Mouse (Mus musculus) left cerebral cortex, postnatal 10 days (tissue): ENCODE results near the gene Mitf. TPM values are rescaled to one million over a fixed set of nuclear protein-coding genes. Genes with fewer than 3 reads are reported as not detected.
A peak's percentile ranks its signal among the peaks of the same experiment; 100 is the strongest.

Experiments used
- DNase-seq, 2 experiments: peaks; one replicate each; pipeline ENCODE4 v3.0.0; 2021 to 2022; ENCODE audit warnings: low spot score in 2 of 2, mixed read lengths in 1 of 2; ENCODE audit errors: extremely low spot score in 1 of 2
- intact Hi-C: fragments of 180-260 bp; cut with DNase I; formaldehyde crosslinking; loops from one replicate; pipeline ENCODE4 v1.15.1; 2025
- total RNA-seq, 2 experiments: library from RNA; stranded (reverse); gene quantifications; 2 replicates each; pipeline ENCODE4 v1.2.3; 2021

Gene Mitf
- total RNA-seq, 2 experiments from 2014 or later, result 3.2 to 3.6 TPM

- intact Hi-C loops, result no loop called here
- DNase-seq, result no peak
These were observed 178.8 kb downstream of the Mitf start for GRCm38 (mm10) chr6:97985658-97986057.

DNA sequence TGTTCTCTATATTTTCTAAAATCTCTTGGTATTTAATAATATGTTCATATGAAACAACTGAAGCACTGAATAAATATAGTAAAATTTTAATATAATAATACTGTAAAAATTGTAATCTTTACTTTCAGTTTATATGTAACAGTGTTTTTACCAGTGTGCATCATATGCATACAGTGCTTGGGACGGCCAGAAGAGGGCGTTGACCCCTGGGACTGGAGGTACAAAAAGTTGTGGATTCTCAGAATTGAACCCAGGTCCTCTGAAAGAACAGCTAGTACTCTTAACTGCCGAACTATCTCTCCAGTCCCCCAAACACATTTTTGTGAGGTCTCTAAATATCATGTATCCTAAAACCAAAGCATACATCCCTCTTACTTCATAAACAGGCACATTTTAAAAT lies 179.6 kb downstream of the Mitf start:
- intact Hi-C loops, result no loop called here
- DNase-seq, result no peak

DNA sequence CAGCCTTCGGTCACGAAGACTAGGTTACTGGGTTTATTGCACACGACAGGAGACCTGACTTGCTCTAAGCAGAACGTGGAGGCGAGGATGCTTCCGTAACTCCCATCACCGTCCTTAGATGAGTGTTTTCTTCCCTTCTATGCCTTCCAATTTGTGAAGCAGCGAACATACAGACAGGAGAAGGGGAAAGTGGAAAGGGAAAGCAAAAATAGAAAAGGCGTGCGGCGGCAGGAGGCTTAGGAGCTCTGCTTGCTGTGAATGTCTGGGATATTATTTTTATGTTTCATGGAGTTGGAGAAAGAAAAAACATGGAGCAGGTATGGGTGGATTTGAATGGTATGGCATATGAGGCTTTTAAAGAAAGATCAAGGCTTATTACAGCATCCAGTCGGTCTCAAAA lies 186.7 kb downstream of the Mitf start:
- intact Hi-C loops, result no loop called here
- DNase-seq, result no peak

- DNase-seq, result no peak
- intact Hi-C loops, result no loop called here
These were observed 188.9 kb downstream of the Mitf start for GRCm38 (mm10) chr6:97995606-97996307.

GRCm38 (mm10) chr6:98001551-98001950 lies 194.7 kb downstream of the Mitf start:
- intact Hi-C loops, result loop anchor here (10.0 kb wide), 2 partner anchors 477 to 727 kb away; no protein-coding TSS in a partner anchor
- DNase-seq, result no peak

DNA sequence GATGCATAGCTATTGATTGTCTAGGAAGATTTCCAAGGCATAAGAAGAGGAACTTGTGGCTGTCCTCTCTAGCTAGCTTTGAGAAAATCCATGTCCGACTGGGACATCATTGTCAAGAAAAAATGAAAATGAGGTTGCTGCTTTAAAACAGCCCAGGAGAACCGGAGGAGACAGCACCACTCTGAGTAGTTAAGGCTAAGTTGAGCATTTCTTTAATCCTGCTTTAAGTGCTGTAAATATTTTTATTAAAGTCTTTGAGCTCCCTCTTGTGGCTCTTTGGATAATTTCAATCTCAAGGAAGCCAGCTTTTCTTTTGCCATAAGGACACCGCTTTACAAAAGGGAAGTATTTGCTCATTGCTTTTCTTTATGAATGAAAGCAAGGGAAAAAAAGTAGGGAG lies 196.3 kb downstream of the Mitf start:
- intact Hi-C loops, result loop anchor here (2.0 to 10.0 kb wide), 3 partner anchors 242 to 728 kb away; no protein-coding TSS in a partner anchor
- peak in 1 of 2 experiments; percentile 56 for DNase-seq

DNA sequence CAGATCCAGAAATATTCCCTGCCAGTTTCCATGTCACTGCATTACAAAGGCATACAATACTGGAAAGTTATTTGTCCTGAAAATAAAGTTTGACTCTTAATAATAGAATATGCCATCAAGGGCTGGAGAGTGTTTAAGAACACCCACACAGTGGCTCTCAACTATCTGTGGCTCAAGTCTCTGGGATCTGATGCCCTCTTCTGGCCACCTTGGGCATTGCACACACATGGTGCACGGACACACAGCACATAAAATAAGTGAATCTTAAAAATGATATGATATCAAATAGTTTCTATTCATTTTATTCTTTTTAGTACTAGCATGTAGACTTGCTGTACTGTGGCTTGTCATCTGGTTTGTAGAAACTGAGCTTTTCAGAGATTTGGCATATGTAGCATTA lies 198.7 kb downstream of the Mitf start:
- no peak for DNase-seq
- intact Hi-C loops, result loop anchor here (10.0 kb wide), 2 partner anchors 481 to 731 kb away; no protein-coding TSS in a partner anchor

GRCm38 (mm10) chr6:98015066-98015465 lies 208.2 kb downstream of the Mitf start:
- no peak for DNase-seq
- intact Hi-C loops, result no loop called here

- DNase-seq, result no peak
- intact Hi-C loops, result no loop called here
These were observed 209.0 kb downstream of the Mitf start for GRCm38 (mm10) chr6:98015819-98016218.

DNA sequence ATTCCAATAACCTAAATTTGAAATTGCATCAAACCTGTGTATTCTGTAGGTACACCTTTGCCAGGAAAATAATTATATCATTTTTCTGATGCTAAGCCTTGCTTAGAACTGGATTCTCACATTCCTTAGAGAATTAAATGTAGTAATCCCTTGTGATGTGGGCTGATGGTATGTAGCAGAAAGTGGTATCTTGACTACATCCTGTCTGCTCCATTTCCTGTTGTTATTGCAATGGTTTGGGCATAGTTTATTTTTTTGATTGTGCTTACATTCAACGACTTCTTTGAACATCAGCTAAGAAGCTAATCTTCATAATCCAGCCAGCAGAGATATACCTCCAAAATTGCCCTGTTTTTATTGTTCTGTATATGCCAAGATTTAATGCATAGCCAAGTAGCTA lies 217.0 kb downstream of the Mitf start:
- no peak for DNase-seq
- intact Hi-C loops, result no loop called here

DNA sequence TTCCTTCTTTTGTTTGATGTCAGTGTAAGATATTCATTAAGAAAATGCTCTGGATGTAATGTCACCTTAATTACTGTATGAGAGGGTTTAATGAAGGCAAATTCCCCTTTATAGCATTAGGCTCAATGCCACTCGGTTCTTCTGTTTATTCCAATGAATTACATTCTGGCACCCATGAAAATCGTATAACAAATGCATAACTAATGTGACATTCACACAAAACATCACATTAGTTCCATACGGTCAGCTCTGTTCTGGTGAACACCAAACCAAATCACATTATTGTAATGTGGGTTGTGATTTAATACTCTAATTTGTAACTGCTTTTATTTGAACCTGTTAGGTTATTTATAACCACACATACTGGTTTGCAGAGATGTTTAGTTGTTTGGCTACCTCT lies 231.7 kb downstream of the Mitf start:
- intact Hi-C loops, result no loop called here
- no peak for DNase-seq

DNA sequence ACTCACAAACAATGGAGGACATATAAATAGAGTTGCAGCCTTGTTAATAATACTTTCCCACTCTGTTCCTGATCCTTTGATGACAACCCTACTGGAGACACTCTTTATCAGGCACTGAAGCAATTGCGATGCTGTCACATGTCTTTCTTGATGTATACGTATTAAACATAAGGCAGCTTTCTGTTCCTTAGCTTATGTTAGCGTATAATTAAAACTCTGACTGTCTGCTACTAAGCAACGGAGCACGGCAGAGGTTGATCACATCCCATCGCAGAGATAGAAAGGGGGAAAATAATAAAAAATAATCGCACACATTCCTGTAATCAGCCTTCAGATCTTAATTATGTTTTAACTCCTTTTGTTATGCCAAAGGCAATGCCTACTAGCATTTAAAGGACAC lies 234.9 kb downstream of the Mitf start:
- intact Hi-C loops, result no loop called here

DNA sequence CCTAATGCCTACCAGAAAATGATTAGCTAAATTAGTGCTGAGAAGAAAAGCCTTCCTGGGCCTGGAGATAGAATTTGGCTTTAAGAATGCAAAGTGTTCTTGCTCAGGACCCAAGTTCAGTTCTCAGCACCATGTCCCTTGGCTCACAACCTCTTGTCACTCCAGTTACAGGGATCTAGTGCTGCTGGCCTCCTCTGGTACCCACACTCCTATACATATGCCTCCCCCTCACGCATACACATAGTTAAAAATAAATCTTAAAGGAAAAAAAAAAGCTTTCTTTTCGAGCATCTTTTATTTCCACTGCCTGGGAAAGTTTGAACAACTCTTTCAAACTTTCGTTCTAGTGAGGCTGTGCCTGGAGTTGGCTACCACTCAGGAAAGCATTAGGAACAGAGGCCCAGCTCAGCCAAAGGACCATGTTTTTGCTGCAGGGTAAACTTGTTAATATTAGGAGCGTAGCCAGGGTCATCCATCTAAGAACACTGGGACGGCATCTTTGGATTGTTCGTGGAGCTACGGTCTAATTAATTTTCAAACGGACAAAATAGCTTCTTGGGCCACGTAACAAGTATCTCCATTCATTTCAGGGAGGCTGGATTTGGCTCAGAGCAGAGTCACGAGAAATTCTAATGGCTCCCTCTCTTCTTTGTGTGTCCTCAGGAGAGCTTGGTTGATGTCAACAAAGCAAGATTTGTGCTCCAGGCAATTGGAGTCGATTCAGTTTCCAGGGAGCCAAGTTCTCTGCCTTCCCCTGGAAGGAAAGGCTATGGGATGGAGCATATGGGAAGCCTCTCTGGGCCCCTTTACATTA lies 239.7 kb downstream of the Mitf start:
- DNase-seq, result peak in 1 of 2 experiments; percentile 16
- intact Hi-C loops, result no loop called here

More for the DNA sequence above, 234.9 kb downstream of the Mitf start:
- no peak for DNase-seq

GRCm38 (mm10) chr6:98047741-98048140 lies 240.9 kb downstream of the Mitf start:
- intact Hi-C loops, result no loop called here
- DNase-seq, result no peak

- peak in 1 of 2 experiments; percentile 34 for DNase-seq
- intact Hi-C loops, result no loop called here
These were observed 242.0 kb downstream of the Mitf start for GRCm38 (mm10) chr6:98048671-98049438.

DNA sequence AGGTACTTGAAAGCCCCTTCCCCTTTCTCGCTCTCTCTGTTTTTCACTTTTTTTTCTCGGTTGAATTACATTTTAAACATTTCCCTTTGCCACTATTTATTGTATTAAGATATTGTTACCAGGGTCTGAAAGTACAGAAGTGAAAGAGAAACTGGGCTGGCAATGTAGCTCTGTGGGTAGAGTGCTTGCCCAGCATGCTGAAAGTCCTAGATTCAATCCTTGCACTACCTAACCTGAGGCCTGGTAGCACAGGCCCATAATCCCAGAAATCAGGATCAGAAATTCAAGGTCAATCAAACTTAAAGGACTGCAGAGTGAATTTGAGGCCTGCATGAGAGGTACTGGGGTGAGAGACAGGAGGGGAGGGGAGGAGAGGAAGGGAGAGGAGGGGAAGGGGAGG lies 242.7 kb downstream of the Mitf start:
- intact Hi-C loops, result no loop called here
- DNase-seq, result no peak

DNA sequence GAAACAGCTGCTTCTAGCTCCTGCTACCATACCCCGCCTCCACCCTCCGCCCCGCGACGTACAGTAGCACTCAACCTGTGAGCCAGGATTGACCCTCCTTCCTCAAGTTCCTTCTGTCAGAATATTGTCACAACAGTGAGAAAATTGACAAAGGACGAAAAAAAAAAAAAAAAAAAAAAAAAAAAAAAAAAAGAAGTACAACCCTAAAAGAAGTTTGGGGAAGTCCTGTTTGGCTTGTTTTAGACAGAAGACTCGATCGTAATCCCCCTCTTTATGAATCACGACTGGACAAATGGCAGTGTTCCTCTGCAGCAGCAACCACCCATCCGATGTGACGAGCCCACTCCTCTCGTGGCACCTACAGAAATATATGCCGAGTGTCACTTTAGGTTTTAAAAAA lies 255.0 kb downstream of the Mitf start:
- intact Hi-C loops, result no loop called here
- DNase-seq, result no peak

DNA sequence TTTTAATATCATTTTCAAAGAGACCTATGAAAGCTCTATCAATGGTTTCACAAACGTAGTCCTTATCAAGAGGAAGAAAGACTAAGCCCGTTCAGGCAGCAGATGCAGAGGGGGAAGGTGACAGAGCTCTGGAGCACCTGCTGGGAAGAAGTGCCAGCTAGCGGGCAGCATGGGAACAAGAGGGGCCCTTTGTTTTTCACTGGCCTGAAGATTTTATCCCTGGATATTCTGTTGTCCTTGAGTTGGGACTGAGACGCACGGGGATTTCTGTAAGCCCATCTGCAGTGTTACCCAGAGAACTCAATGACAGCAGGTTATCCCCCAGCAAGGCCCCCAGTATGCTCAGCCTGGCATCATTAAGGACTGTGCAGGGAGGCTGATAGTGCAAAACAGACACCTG lies 258.1 kb downstream of the Mitf start:
- intact Hi-C loops, result no loop called here
- DNase-seq, result no peak

GRCm38 (mm10) chr6:98066420-98066819 lies 259.6 kb downstream of the Mitf start:
- intact Hi-C loops, result no loop called here
- no peak for DNase-seq
